Mouse (Mus musculus): ENCODE measurements around the gene Spata9. TPM values are rescaled to one million over a fixed set of nuclear protein-coding genes. Genes with fewer than 3 reads are reported as not detected.

Gene Spata9
- polyA plus RNA-seq, 1 experiment from 2014 or later = 1.2 TPM

- H3K4me2 ChIP-seq = no peak overlapping the region
- no peak overlapping the region for H3K9ac ChIP-seq
- ATAC-seq = no peak
- H3K36me3 ChIP-seq (ENCODE audit: poor library complexity, severe bottlenecking) = peaks cover 29% of the 10 kb centered on the region; the same call in 1 of the 2 replicates
- WGBS = 93% methylated on average over 3 of the region's 3 CpGs
- no peak overlapping the region for H3K27ac ChIP-seq
- H3K4me3 ChIP-seq = no peak overlapping the region
- H3K27me3 ChIP-seq = no peaks in the 10 kb centered on the region
- no peaks in the 10 kb centered on the region for H3K9me3 ChIP-seq (replicated peaks)
- no peaks in the 10 kb centered on the region for H3K4me1 ChIP-seq
Observed at GRCm38 (mm10) chr13:76003272-76003671, 36.3 kb downstream of the Spata9 start.

GRCm38 (mm10) chr13:76014511-76014910 lies 47.6 kb downstream of the Spata9 start:
- no peak overlapping the region for H3K4me2 ChIP-seq
- H3K4me1 ChIP-seq = peaks cover 8% of the 10 kb centered on the region
- no peak overlapping the region for H3K4me3 ChIP-seq
- 82% methylated on average over 2 of the region's 2 CpGs for WGBS
- no peak for ATAC-seq
- no peak overlapping the region for H3K9ac ChIP-seq
- H3K9me3 ChIP-seq (replicated peaks) = no peaks in the 10 kb centered on the region
- H3K36me3 ChIP-seq (ENCODE audit: poor library complexity, severe bottlenecking) = no peaks in the 10 kb centered on the region
- H3K27ac ChIP-seq = no peak overlapping the region
- H3K27me3 ChIP-seq = no peaks in the 10 kb centered on the region

GRCm38 (mm10) chr13:76017465-76017864 lies 50.5 kb downstream of the Spata9 start:
- 74% methylated on average over 4 of the region's 4 CpGs for WGBS
- peak overlapping the region; percentile 71 for H3K4me2 ChIP-seq
- peak overlapping the region; percentile 69 for H3K4me3 ChIP-seq
- peaks cover 8% of the 10 kb centered on the region for H3K4me1 ChIP-seq
- no peak for ATAC-seq
- peak overlapping the region; percentile 83 for H3K9ac ChIP-seq
- no peaks in the 10 kb centered on the region for H3K9me3 ChIP-seq (replicated peaks)
- H3K36me3 ChIP-seq (ENCODE audit: poor library complexity, severe bottlenecking) = no peaks in the 10 kb centered on the region
- H3K27me3 ChIP-seq = no peaks in the 10 kb centered on the region
- 0 out of 2 replicates have a peak overlapping the region, but pooled peaks have one; percentile 84 for H3K27ac ChIP-seq

- Histone ChIP-seq H3K27me3 (no peaks in the 10 kb centered on the region), H3K9me3 (replicated peaks) (no peaks in the 10 kb centered on the region), H3K9ac (peak within 1 kb of the TSS; percentile 83), H3K36me3 (ENCODE audit: poor library complexity, severe bottlenecking) (no peaks in the 10 kb centered on the region), H3K27ac (peak within 1 kb of the TSS; percentile 84), H3K4me1 (peaks cover 8% of the 10 kb centered on the region), H3K4me3 (peak within 1 kb of the TSS; percentile 69), H3K4me2 (peak within 1 kb of the TSS; percentile 71)
- peak; percentile 100 for ATAC-seq
- 1% methylated on average over 50 of the region's 50 CpGs for WGBS
Observed at GRCm38 (mm10) chr13:76017974-76018843, 51.3 kb downstream of the Spata9 start, which contains the start of gene Rfesd. TSS of gene Rfesd (minus strand) at chr13:76018719.

- no peaks in the 10 kb centered on the region for H3K9me3 ChIP-seq (replicated peaks)
- WGBS = 42% methylated on average over 5 of the region's 5 CpGs
- H3K4me1 ChIP-seq = peaks cover 8% of the 10 kb centered on the region
- H3K27ac ChIP-seq = no peak overlapping the region
- no peaks in the 10 kb centered on the region for H3K27me3 ChIP-seq
- no peaks in the 10 kb centered on the region for H3K36me3 ChIP-seq (ENCODE audit: poor library complexity, severe bottlenecking)
- peak overlapping the region; percentile 71 for H3K4me2 ChIP-seq
- peak overlapping the region; percentile 69 for H3K4me3 ChIP-seq
- peak; percentile 64 for ATAC-seq
- no peak overlapping the region; the same call in 1 of the 2 replicates for H3K9ac ChIP-seq
Observed at GRCm38 (mm10) chr13:76018844-76019400, 52.0 kb downstream of the Spata9 start.

GRCm38 (mm10) chr13:76021782-76022181 lies 54.8 kb downstream of the Spata9 start:
- H3K4me1 ChIP-seq = peaks cover 8% of the 10 kb centered on the region
- H3K27me3 ChIP-seq = no peaks in the 10 kb centered on the region
- no peak for ATAC-seq
- H3K9me3 ChIP-seq (replicated peaks) = no peaks in the 10 kb centered on the region
- no peak overlapping the region for H3K9ac ChIP-seq
- H3K4me3 ChIP-seq = no peak overlapping the region
- H3K4me2 ChIP-seq = no peak overlapping the region
- no peak overlapping the region for H3K27ac ChIP-seq
- 93% methylated on average over 2 of the region's 2 CpGs for WGBS
- H3K36me3 ChIP-seq (ENCODE audit: poor library complexity, severe bottlenecking) = no peaks in the 10 kb centered on the region

- WGBS = 87% methylated on average over 3 of the region's 3 CpGs
- H3K27ac ChIP-seq = no peak overlapping the region
- no peaks in the 10 kb centered on the region for H3K9me3 ChIP-seq (replicated peaks)
- H3K4me1 ChIP-seq = no peaks in the 10 kb centered on the region
- no peak overlapping the region for H3K4me2 ChIP-seq
- H3K4me3 ChIP-seq = no peak overlapping the region
- no peak for ATAC-seq
- no peaks in the 10 kb centered on the region for H3K36me3 ChIP-seq (ENCODE audit: poor library complexity, severe bottlenecking)
- no peak overlapping the region for H3K9ac ChIP-seq
- no peaks in the 10 kb centered on the region for H3K27me3 ChIP-seq
Observed at GRCm38 (mm10) chr13:76024588-76024987, 57.6 kb downstream of the Spata9 start.

GRCm38 (mm10) chr13:76042455-76042854 lies 75.5 kb downstream of the Spata9 start:
- no peak overlapping the region for H3K9ac ChIP-seq
- H3K27me3 ChIP-seq = no peaks in the 10 kb centered on the region
- ATAC-seq = no peak
- no peaks in the 10 kb centered on the region for H3K4me1 ChIP-seq
- H3K36me3 ChIP-seq (ENCODE audit: poor library complexity, severe bottlenecking) = no peaks in the 10 kb centered on the region
- no peak overlapping the region for H3K4me2 ChIP-seq
- no peak overlapping the region for H3K4me3 ChIP-seq
- H3K27ac ChIP-seq = no peak overlapping the region
- 64% methylated on average over 1 of the region's 1 CpGs for WGBS
- H3K9me3 ChIP-seq (replicated peaks) = no peaks in the 10 kb centered on the region

- H3K9ac ChIP-seq = no peak overlapping the region
- ATAC-seq = no peak
- H3K4me1 ChIP-seq = no peaks in the 10 kb centered on the region
- no peak overlapping the region for H3K4me3 ChIP-seq
- no peaks in the 10 kb centered on the region for H3K36me3 ChIP-seq (ENCODE audit: poor library complexity, severe bottlenecking)
- H3K27me3 ChIP-seq = no peaks in the 10 kb centered on the region
- H3K27ac ChIP-seq = no peak overlapping the region
- H3K9me3 ChIP-seq (replicated peaks) = no peaks in the 10 kb centered on the region
- H3K4me2 ChIP-seq = no peak overlapping the region
Observed at GRCm38 (mm10) chr13:76044971-76045370, 78.0 kb downstream of the Spata9 start.

Other genes starting within 250 kb of the Spata9 start
- gene Glrx, start 127.3 kb upstream of the Spata9 start, polyA plus RNA-seq (2015; fragmentation: Nextera tagmentation; extraction: Ambion mirVana) = 26.4 and 30.3 TPM in 2 replicates
- gene Rhobtb3, start 23.2 kb upstream of the Spata9 start, polyA plus RNA-seq (2015; fragmentation: Nextera tagmentation; extraction: Ambion mirVana) = 38.3 and 38.7 TPM in 2 replicates
- gene Rfesd, start 51.6 kb downstream of the Spata9 start, polyA plus RNA-seq (2015; fragmentation: Nextera tagmentation; extraction: Ambion mirVana) = 19.0 and 19.8 TPM in 2 replicates
- 0.55 and 0.74 TPM in 2 replicates for gene Gpr150, start 89.8 kb downstream of the Spata9 start, polyA plus RNA-seq (2015; fragmentation: Nextera tagmentation; extraction: Ambion mirVana)
- 4.2 and 6.0 TPM in 2 replicates for gene Arsk, start 131.5 kb downstream of the Spata9 start, polyA plus RNA-seq (2015; fragmentation: Nextera tagmentation; extraction: Ambion mirVana)
- gene Ttc37, start 131.6 kb downstream of the Spata9 start, polyA plus RNA-seq (2015; fragmentation: Nextera tagmentation; extraction: Ambion mirVana) = 9.6 and 10.4 TPM in 2 replicates

Measured in forebrain, embryonic 13.5 days (tissue).